Mouse (Mus musculus) neural tube, embryonic 11.5 days (tissue): ENCODE data around the gene Zfp296. TPM values are rescaled to one million over a fixed set of nuclear protein-coding genes. Genes with fewer than 3 reads are reported as not detected.

Experiments
- ATAC-seq: fragments of 200-750 bp; cut with Nextera tagmentation; 2 replicates; pipeline ENCODE4 v1.8.0; 2017; ENCODE audit warnings: moderate number of reproducible peaks, mild to moderate bottlenecking, moderate TSS enrichment, moderate library complexity; ENCODE audit not compliant: insufficient read depth, low FRiP score, low TSS enrichment
- DNase-seq: peaks from one replicate; pipeline ENCODE4 v3.0.0-alpha.2; 2015; ENCODE audit warnings: low spot score
- H3K27ac ChIP-seq: fragments of 300-500 bp; sonication (generic); 2 replicates; pipeline ENCODE4 v1.5.1; 2014; ENCODE audit warnings: low read depth, mild to moderate bottlenecking, low read length
- H3K27me3 ChIP-seq: fragments of 300-500 bp; sonication (generic); 2 replicates; pipeline ENCODE4 v1.6.1; 2014; ENCODE audit warnings: mild to moderate bottlenecking, low read length, mixed read lengths; ENCODE audit not compliant: control insufficient read depth, insufficient read depth
- H3K36me3 ChIP-seq: fragments of 300-500 bp; sonication (generic); 2 replicates; pipeline ENCODE4 v1.6.1; 2014; ENCODE audit warnings: mild to moderate bottlenecking, low read length, moderate library complexity, mixed read lengths; ENCODE audit not compliant: control insufficient read depth, insufficient read depth
- H3K4me1 ChIP-seq: fragments of 300-500 bp; sonication (generic); 2 replicates; pipeline ENCODE4 v1.6.1; 2014; ENCODE audit warnings: low read length, mixed read lengths; ENCODE audit not compliant: control insufficient read depth, insufficient read depth
- H3K4me2 ChIP-seq: fragments of 300-500 bp; sonication (generic); 2 replicates; pipeline ENCODE4 v1.6.1; 2014; ENCODE audit warnings: low read depth, mild to moderate bottlenecking, moderate library complexity
- H3K4me3 ChIP-seq: fragments of 300-500 bp; sonication (generic); 2 replicates; pipeline ENCODE4 v1.5.1; 2014; ENCODE audit warnings: low read depth, low read length
- H3K9ac ChIP-seq: fragments of 300-500 bp; sonication (generic); 2 replicates; pipeline ENCODE4 v1.6.1; 2014; ENCODE audit warnings: mild to moderate bottlenecking, low read length
- H3K9me3 ChIP-seq: fragments of 300-500 bp; sonication (generic); 2 replicates; pipeline ENCODE4 v1.6.1; 2016; ENCODE audit warnings: low read length; ENCODE audit not compliant: control insufficient read depth
- whole genome bisulfite sequencing: fragments of 180-500 bp; shearing (Covaris S2); extraction: QIAGEN DNeasy Blood & Tissue Kit; methylation state at CpG from one replicate; pipeline ENCODE4 v1.1.7; 2014; 5-methylcytosine and 5-hydroxymethylcytosine counted together
- polyA plus RNA-seq: library from polyadenylated mRNA; unstranded; fragments of >200 nt; fragmentation: Nextera tagmentation; extraction: Ambion mirVana; gene quantifications from 2 replicates; pipeline ENCODE4 v1.2.1, GENCODE M21; 2014

Gene Zfp296
- polyA plus RNA-seq, 1 experiment from 2014 or later = 0.44 TPM

DNA sequence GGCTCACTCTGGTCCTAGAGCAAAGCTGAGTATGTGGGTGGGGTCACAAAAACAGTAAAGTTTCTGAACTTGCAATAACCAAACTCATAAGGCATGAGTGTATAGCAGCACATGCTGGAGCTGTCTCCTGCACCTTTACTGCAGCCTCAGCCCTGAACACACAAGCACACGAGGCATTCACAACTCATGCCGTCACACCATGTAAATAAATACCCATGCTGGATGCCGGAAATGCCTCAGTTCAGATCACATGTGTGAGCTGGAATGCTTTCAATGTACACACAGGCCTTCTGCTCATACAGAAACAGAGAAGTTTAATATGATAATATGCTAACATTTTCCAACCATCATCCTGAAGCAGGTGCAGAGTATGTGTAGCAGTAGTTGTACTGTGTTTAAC lies 31.1 kb upstream of the Zfp296 start:
- Histone ChIP-seq H3K4me1 (no peaks in the 10 kb centered on the region; the same call in none of the 2 replicates), H3K9ac (no peak overlapping the region), H3K36me3 (no peaks in the 10 kb centered on the region; the same call in 1 of the 2 replicates), H3K27me3 (no peaks in the 10 kb centered on the region), H3K9me3 (no peaks in the 10 kb centered on the region), H3K4me2 (no peak overlapping the region), H3K27ac (no peak overlapping the region), H3K4me3 (no peak overlapping the region)
- ATAC-seq = no peak
- WGBS = 71% methylated on average over 3 of the region's 3 CpGs
- DNase-seq = no peak

DNA sequence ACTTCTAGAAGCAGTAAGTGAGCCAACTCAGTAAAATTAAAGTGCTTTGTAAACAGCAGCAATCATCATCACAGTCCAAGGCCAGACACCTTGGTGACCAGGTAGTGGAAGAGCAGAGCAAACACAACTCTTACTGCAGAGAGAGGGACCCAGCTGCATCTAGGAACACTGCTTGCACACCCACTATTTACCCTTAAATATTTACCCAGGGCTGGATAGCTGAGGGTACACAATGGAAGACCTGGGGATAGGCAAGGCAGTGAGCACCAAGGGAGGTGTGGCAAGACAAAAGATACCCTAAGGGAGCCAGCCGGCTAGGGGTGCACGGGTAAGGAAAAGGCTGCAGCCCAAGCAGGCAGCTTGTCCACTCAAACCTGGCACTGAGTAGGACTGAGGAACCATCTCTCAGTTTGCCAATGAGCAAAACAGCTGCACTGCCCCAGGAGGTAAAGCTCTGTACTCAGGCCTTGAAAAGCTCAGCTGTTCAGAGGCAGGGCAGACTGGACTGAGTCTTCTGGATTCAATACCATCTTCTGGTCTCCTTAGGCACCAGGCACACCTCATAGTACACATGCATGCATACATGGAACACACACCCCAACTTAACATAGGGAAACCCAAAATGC lies 29.6 kb upstream of the Zfp296 start:
- ATAC-seq (no peak), DNase-seq (no peak)
- no peaks in the 10 kb centered on the region for H3K27me3 ChIP-seq
- H3K36me3 ChIP-seq = no peaks in the 10 kb centered on the region; the same call in 1 of the 2 replicates
- no peak overlapping the region for H3K9ac ChIP-seq
- WGBS = 73% methylated on average over 2 of the region's 2 CpGs
- no peaks in the 10 kb centered on the region for H3K9me3 ChIP-seq
- no peak overlapping the region for H3K4me3 ChIP-seq
- no peak overlapping the region for H3K4me2 ChIP-seq
- peaks cover 2% of the 10 kb centered on the region for H3K4me1 ChIP-seq
- no peak overlapping the region for H3K27ac ChIP-seq

DNA sequence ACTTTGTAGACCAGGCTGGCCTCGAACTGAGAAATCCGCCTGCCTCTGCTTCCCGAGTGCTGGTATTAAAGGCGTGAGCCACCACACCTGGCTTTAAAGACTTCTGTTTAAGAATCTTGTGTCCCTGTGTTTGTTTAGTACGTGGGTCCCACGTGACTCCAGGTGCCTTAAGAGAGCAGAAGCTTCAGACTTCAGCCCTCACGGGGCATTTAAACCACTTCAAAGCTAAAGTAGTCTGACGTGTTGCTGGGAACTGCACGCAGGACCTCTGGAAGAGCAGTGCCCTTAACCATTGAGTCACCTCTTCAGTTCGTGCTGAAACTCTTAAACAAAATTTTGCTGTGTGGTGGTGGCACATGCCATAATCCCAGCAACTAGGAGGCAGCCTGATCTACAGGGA lies 27.7 kb upstream of the Zfp296 start:
- ATAC-seq (no peak), DNase-seq (no peak)
- 90% methylated on average over 10 of the region's 10 CpGs for WGBS

DNA sequence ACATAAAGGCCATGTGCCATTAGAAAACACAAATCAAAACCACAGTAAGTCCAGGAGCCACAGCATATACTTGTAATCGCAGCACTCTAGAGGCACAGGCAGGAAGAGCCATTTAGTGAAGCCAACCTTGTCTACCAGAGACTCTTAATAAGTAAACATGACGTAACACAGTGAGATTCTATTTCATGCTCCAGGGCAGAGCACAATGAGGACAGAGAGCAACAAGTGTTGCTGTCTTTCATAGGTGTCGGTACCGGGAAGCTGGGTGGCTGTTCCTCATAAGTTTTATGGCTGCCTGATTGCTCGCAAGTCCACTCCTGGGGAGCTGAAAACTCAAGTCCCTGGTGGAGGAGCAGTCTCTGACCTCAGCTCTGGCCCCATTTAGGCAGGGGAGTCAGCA lies 25.5 kb upstream of the Zfp296 start:
- Histone ChIP-seq H3K36me3 (no peaks in the 10 kb centered on the region; the same call in 1 of the 2 replicates), H3K27ac (no peak overlapping the region), H3K9ac (no peak overlapping the region), H3K4me2 (no peak overlapping the region), H3K4me1 (peaks cover 4% of the 10 kb centered on the region; the same call in 1 of the 2 replicates), H3K27me3 (no peaks in the 10 kb centered on the region), H3K9me3 (no peaks in the 10 kb centered on the region), H3K4me3 (no peak overlapping the region)
- no peak for DNase-seq
- ATAC-seq = no peak
- WGBS = 75% methylated on average over 5 of the region's 5 CpGs

More for the DNA sequence above, 27.7 kb upstream of the Zfp296 start:
- Histone ChIP-seq H3K9me3 (no peaks in the 10 kb centered on the region), H3K9ac (no peak overlapping the region), H3K4me2 (no peak overlapping the region), H3K36me3 (no peaks in the 10 kb centered on the region; the same call in 1 of the 2 replicates), H3K4me1 (peaks cover 4% of the 10 kb centered on the region; the same call in 1 of the 2 replicates), H3K27me3 (no peaks in the 10 kb centered on the region), H3K27ac (no peak overlapping the region), H3K4me3 (no peak overlapping the region)

DNA sequence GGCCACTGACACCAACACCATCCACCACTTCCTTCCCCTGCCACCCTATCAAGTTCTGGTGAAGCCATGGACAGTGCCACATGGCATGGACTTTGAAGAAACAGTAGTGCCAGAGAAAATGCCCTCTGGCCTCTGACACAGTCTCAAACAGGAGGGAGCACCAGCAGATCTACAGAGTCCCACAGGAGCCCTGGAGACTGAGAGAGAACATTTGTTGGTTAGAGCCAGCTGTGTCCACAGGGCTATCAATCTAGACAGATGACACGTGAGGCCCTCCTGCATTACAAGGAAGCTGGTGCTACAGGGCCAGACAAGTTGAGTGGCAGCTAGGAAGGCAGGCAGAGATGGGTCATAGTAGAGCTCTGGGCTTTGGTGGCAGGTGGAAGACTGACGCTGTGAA lies 24.6 kb upstream of the Zfp296 start:
- no peaks in the 10 kb centered on the region; the same call in 1 of the 2 replicates for H3K36me3 ChIP-seq
- H3K4me2 ChIP-seq = no peak overlapping the region
- WGBS = 52% methylated on average over 2 of the region's 2 CpGs
- no peaks in the 10 kb centered on the region for H3K27me3 ChIP-seq
- peaks cover 4% of the 10 kb centered on the region; the same call in 1 of the 2 replicates for H3K4me1 ChIP-seq
- ATAC-seq (no peak), DNase-seq (no peak)
- no peak overlapping the region for H3K27ac ChIP-seq
- H3K9ac ChIP-seq = no peak overlapping the region
- H3K4me3 ChIP-seq = no peak overlapping the region
- H3K9me3 ChIP-seq = no peaks in the 10 kb centered on the region

DNA sequence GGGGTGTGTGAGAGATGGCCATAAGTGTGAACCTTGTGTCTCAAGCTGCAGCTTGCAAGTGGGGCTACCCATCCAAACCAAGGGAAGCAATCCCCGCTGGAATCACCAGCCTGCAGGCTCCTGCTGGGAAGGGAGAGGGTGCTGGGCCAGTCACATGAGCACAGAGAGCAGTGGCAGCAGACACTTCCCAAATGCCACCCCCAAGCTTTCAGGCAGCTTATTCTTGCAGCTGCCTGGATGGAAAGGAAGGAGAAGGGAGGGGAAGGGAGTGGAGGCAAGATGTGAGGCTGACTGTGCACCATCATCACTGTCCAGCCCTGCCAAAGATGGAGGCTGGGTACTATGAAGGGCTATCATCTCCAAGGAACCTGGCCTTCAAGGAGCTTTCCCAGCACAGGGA lies 22.9 kb upstream of the Zfp296 start:
- Histone ChIP-seq H3K4me1 (peaks cover 10% of the 10 kb centered on the region), H3K27me3 (no peaks in the 10 kb centered on the region), H3K4me2 (no peak overlapping the region), H3K9ac (no peak overlapping the region), H3K27ac (no peak overlapping the region), H3K9me3 (no peaks in the 10 kb centered on the region), H3K4me3 (no peak overlapping the region), H3K36me3 (no peaks in the 10 kb centered on the region; the same call in 1 of the 2 replicates)
- ATAC-seq = no peak
- DNase-seq = no peak
- WGBS = 73% methylated on average over 1 of the region's 1 CpGs

DNA sequence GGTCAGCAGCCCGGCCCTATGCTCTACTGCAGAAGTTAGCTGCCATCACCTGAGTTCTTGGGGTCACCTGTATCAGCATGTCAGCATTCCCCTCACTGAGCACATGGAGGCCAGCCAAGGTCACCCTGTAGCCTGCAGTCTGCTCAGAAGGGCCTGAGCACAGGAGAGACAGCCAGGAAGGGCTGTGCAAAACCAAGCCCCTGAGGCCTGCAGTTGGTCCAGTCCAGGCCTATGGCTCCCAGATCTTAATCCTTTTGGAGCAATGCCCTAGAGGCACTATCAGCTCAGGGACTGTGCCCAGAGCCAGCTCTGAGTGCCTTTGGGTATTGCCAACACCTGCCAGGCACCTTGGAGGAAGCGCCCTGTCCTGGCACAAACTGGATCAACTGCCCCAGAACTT lies 20.0 kb upstream of the Zfp296 start:
- peaks cover 27% of the 10 kb centered on the region for H3K4me1 ChIP-seq
- H3K9me3 ChIP-seq = no peaks in the 10 kb centered on the region
- H3K4me3 ChIP-seq = no peak overlapping the region
- H3K9ac ChIP-seq = no peak overlapping the region
- no peaks in the 10 kb centered on the region; the same call in 1 of the 2 replicates for H3K36me3 ChIP-seq
- no peak for DNase-seq
- WGBS = 100% methylated on average over 2 of the region's 2 CpGs
- H3K4me2 ChIP-seq = no peak overlapping the region
- ATAC-seq = no peak
- no peaks in the 10 kb centered on the region for H3K27me3 ChIP-seq
- H3K27ac ChIP-seq = no peak overlapping the region

DNA sequence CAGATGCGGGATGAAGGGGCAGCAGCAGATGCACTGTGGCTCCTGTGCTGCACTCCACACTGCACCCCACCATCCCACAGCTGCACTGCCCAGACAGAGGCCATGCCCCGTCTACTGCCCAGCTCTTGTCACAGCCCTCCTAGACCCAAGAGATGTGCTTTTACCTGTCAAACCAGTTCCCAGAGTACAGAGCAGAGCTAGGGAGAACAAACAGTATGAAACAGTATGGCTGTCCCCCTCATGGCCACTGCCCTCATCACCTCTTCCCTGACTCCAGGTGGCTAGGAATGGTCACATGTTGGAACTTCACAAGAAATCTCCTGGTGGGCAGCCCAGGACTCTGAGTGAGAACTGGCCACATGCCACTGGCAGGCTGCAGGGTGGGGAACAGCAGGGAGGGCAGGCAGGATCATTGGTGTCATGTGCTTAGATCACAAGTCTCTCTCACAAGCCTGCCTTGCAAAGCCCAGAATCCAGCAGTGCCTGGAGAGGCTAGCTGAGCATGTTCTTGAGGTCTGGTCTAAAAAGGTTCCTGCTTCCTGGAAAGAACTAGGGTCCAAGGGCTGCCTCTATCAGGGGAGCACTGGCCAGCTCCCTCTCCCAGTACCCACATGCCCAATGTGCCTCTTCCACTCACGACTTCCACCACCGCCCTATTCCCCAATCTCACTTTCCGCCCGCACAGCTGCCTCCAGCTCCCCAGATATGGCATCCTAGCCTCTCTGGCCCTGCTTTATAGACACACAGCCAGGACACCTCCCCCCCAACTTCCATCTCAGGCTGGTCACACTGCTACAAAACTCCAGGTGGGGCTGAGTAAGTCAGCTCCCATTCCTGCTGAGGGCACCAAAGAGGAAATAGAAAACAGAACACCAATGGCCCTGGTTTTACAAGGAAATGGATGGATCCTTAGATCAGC lies 18.8 kb upstream of the Zfp296 start:
- Histone ChIP-seq H3K4me2 (no peak overlapping the region), H3K9me3 (no peaks in the 10 kb centered on the region), H3K4me3 (no peak overlapping the region), H3K27me3 (no peaks in the 10 kb centered on the region), H3K36me3 (no peaks in the 10 kb centered on the region; the same call in 1 of the 2 replicates), H3K9ac (no peak overlapping the region), H3K27ac (no peak overlapping the region), H3K4me1 (peaks cover 25% of the 10 kb centered on the region)
- 95% methylated on average over 6 of the region's 6 CpGs for WGBS
- no peak for DNase-seq
- no peak for ATAC-seq
